Mouse (Mus musculus): ENCODE measurements around the gene Zfp354a. TPM values are rescaled to one million over a fixed set of nuclear protein-coding genes. Genes with fewer than 3 reads are reported as not detected.
"Not testable (repeated sequence)": the region's sequence is repeated elsewhere in the genome, so short reads cannot be mapped to it uniquely, and the experiment has no call there.

The Zfp354a gene
- 11.5 and 11.9 TPM in 2 replicates for polyA plus RNA-seq (2015; fragmentation: Nextera tagmentation; extraction: Ambion mirVana)

- Histone ChIP-seq H3K27me3 (no peaks in the 10 kb centered on the region), H3K4me2 (peak within 1 kb of the TSS; percentile 66), H3K4me3 (peak within 1 kb of the TSS; percentile 84), H3K36me3 (peaks cover 4% of the 10 kb centered on the region), H3K9ac (peak within 1 kb of the TSS; percentile 81), H3K27ac (replicated peaks) (peak within 1 kb of the TSS; percentile 80), H3K9me3 (no peaks in the 10 kb centered on the region), H3K4me1 (replicated peaks) (peaks cover 17% of the 10 kb centered on the region)
- ATAC-seq (ENCODE audit: low FRiP score, low read depth): peak; percentile 96
- under 1% methylated on average over 32 of the region's 32 CpGs for WGBS
Observed at GRCm38 (mm10) chr11:51059151-51059571, at the start of gene Zfp354a. Zfp354a (plus strand) TSS chr11:51059257.

- Histone ChIP-seq H3K9ac (no peak overlapping the region), H3K4me3 (no peak overlapping the region), H3K9me3 (no peaks in the 10 kb centered on the region), H3K27ac (replicated peaks) (no peak overlapping the region), H3K4me2 (no peak overlapping the region), H3K4me1 (replicated peaks) (no peaks in the 10 kb centered on the region), H3K27me3 (no peaks in the 10 kb centered on the region), H3K36me3 (no peaks in the 10 kb centered on the region)
- no peak for ATAC-seq (ENCODE audit: low FRiP score, low read depth)
- 56% methylated on average over 5 of the region's 5 CpGs for WGBS
Observed at GRCm38 (mm10) chr11:51011821-51012220, 47.2 kb upstream of the Zfp354a start.

- Histone ChIP-seq H3K27me3 (no peaks in the 10 kb centered on the region), H3K4me2 (no peak within 1 kb of the TSS), H3K36me3 (no peaks in the 10 kb centered on the region), H3K9ac (no peak within 1 kb of the TSS), H3K27ac (replicated peaks) (no peak within 1 kb of the TSS), H3K4me3 (no peak within 1 kb of the TSS), H3K9me3 (no peaks in the 10 kb centered on the region), H3K4me1 (replicated peaks) (no peaks in the 10 kb centered on the region)
- ATAC-seq (ENCODE audit: low FRiP score, low read depth): no peak
- 62% methylated on average over 1 of the region's 1 CpGs for WGBS
Observed at GRCm38 (mm10) chr11:51013936-51014335, 45.1 kb upstream of the Zfp354a start, which contains the start of gene Olfr54. Olfr54 (plus strand) TSS chr11:51014236.

- H3K27ac ChIP-seq (replicated peaks): no peak overlapping the region
- no peaks in the 10 kb centered on the region for H3K4me1 ChIP-seq (replicated peaks)
- no peaks in the 10 kb centered on the region for H3K36me3 ChIP-seq
- H3K4me3 ChIP-seq: no peak overlapping the region
- H3K4me2 ChIP-seq: no peak overlapping the region
- no peaks in the 10 kb centered on the region for H3K27me3 ChIP-seq
- no peaks in the 10 kb centered on the region for H3K9me3 ChIP-seq
- WGBS: 47% methylated on average over 2 of the region's 2 CpGs
- ATAC-seq (ENCODE audit: low FRiP score, low read depth): no peak
- H3K9ac ChIP-seq: no peak overlapping the region
Observed at GRCm38 (mm10) chr11:51016341-51016740, 42.7 kb upstream of the Zfp354a start.

GRCm38 (mm10) chr11:51026811-51027210, 32.2 kb upstream of the Zfp354a start:
- not testable (repeated sequence) for H3K27me3 ChIP-seq; H3K4me2 ChIP-seq; H3K27ac ChIP-seq (replicated peaks); H3K36me3 ChIP-seq; ATAC-seq (ENCODE audit: low FRiP score, low read depth); H3K4me3 ChIP-seq; H3K9ac ChIP-seq; H3K4me1 ChIP-seq (replicated peaks); H3K9me3 ChIP-seq
- WGBS: 90% methylated on average over 11 of the region's 11 CpGs

GRCm38 (mm10) chr11:51029381-51029780, 29.7 kb upstream of the Zfp354a start:
- 76% methylated on average over 8 of the region's 8 CpGs for WGBS
- not testable (repeated sequence) for H3K9ac ChIP-seq; H3K4me1 ChIP-seq (replicated peaks); H3K4me2 ChIP-seq; H3K27me3 ChIP-seq; H3K9me3 ChIP-seq; H3K4me3 ChIP-seq; ATAC-seq (ENCODE audit: low FRiP score, low read depth); H3K27ac ChIP-seq (replicated peaks); H3K36me3 ChIP-seq

- H3K4me1 ChIP-seq (replicated peaks): no peaks in the 10 kb centered on the region
- no peaks in the 10 kb centered on the region for H3K27me3 ChIP-seq
- ATAC-seq (ENCODE audit: low FRiP score, low read depth): no peak
- no peak overlapping the region for H3K4me3 ChIP-seq
- no peaks in the 10 kb centered on the region for H3K36me3 ChIP-seq
- H3K4me2 ChIP-seq: no peak overlapping the region
- H3K9ac ChIP-seq: no peak overlapping the region
- no peak overlapping the region for H3K27ac ChIP-seq (replicated peaks)
- no peaks in the 10 kb centered on the region for H3K9me3 ChIP-seq
- WGBS: 82% methylated on average over 2 of the region's 2 CpGs
Observed at GRCm38 (mm10) chr11:51030225-51030624, 28.8 kb upstream of the Zfp354a start.

- Histone ChIP-seq H3K9ac (no peak overlapping the region), H3K4me1 (replicated peaks) (no peaks in the 10 kb centered on the region), H3K4me3 (no peak overlapping the region), H3K36me3 (no peaks in the 10 kb centered on the region), H3K27ac (replicated peaks) (no peak overlapping the region), H3K4me2 (no peak overlapping the region), H3K27me3 (no peaks in the 10 kb centered on the region), H3K9me3 (no peaks in the 10 kb centered on the region)
- 15% methylated on average over 1 of the region's 1 CpGs for WGBS
- ATAC-seq (ENCODE audit: low FRiP score, low read depth): no peak
Observed at GRCm38 (mm10) chr11:51032851-51033250, 26.2 kb upstream of the Zfp354a start.

GRCm38 (mm10) chr11:51034141-51034540, 24.9 kb upstream of the Zfp354a start:
- not testable (repeated sequence) for H3K9me3 ChIP-seq

GRCm38 (mm10) chr11:51035951-51036350, 23.1 kb upstream of the Zfp354a start:
- Histone ChIP-seq H3K27me3 (no peaks in the 10 kb centered on the region), H3K4me3 (no peak overlapping the region), H3K36me3 (no peaks in the 10 kb centered on the region), H3K27ac (replicated peaks) (no peak overlapping the region), H3K4me1 (replicated peaks) (no peaks in the 10 kb centered on the region), H3K9me3 (no peaks in the 10 kb centered on the region), H3K9ac (no peak overlapping the region), H3K4me2 (no peak overlapping the region)
- 88% methylated on average over 2 of the region's 2 CpGs for WGBS
- no peak for ATAC-seq (ENCODE audit: low FRiP score, low read depth)

More at GRCm38 (mm10) chr11:51034141-51034540, 24.9 kb upstream of the Zfp354a start:
- H3K36me3 ChIP-seq; H3K27ac ChIP-seq (replicated peaks); H3K4me1 ChIP-seq (replicated peaks); H3K27me3 ChIP-seq; ATAC-seq (ENCODE audit: low FRiP score, low read depth); H3K9ac ChIP-seq; H3K4me2 ChIP-seq; H3K4me3 ChIP-seq: not testable (repeated sequence)

GRCm38 (mm10) chr11:51044776-51045175, 14.3 kb upstream of the Zfp354a start:
- H3K27me3 ChIP-seq; H3K4me3 ChIP-seq; H3K4me2 ChIP-seq; H3K27ac ChIP-seq (replicated peaks); H3K9me3 ChIP-seq; H3K36me3 ChIP-seq; H3K9ac ChIP-seq; ATAC-seq (ENCODE audit: low FRiP score, low read depth); H3K4me1 ChIP-seq (replicated peaks): not testable (repeated sequence)
- 70% methylated on average over 3 of the region's 3 CpGs for WGBS

- not testable (repeated sequence) for H3K4me1 ChIP-seq (replicated peaks); H3K36me3 ChIP-seq; ATAC-seq (ENCODE audit: low FRiP score, low read depth); H3K27me3 ChIP-seq; H3K9me3 ChIP-seq; H3K27ac ChIP-seq (replicated peaks); H3K4me3 ChIP-seq; H3K4me2 ChIP-seq; H3K9ac ChIP-seq
- 84% methylated on average over 3 of the region's 3 CpGs for WGBS
Observed at GRCm38 (mm10) chr11:51047809-51048208, 11.2 kb upstream of the Zfp354a start, which contains the start of gene Olfr1375. Olfr1375 (plus strand) TSS chr11:51048109.

GRCm38 (mm10) chr11:51051678-51052077, 7.4 kb upstream of the Zfp354a start:
- Histone ChIP-seq H3K9ac (no peak overlapping the region), H3K27ac (replicated peaks) (no peak overlapping the region), H3K36me3 (no peaks in the 10 kb centered on the region), H3K9me3 (no peaks in the 10 kb centered on the region), H3K27me3 (no peaks in the 10 kb centered on the region), H3K4me2 (no peak overlapping the region), H3K4me1 (replicated peaks) (no peaks in the 10 kb centered on the region), H3K4me3 (no peak overlapping the region)
- 70% methylated on average over 2 of the region's 2 CpGs for WGBS
- no peak for ATAC-seq (ENCODE audit: low FRiP score, low read depth)

All from hindbrain, embryonic 15.5 days (tissue).